Mouse (Mus musculus) heart, postnatal 0 days (tissue): ENCODE measurements around the gene Hax1.

Experiments
- CTCF ChIP-seq: IDR thresholded peaks from 2 replicates; pipeline ENCODE4 v1.5.1; 2016; ENCODE audit warnings: antibody characterized with exemption, control low read depth, low read depth
- EP300 ChIP-seq: IDR thresholded peaks from 2 replicates; pipeline ENCODE4 v1.6.1; 2016; ENCODE audit warnings: antibody characterized with exemption, low read depth

DNA sequence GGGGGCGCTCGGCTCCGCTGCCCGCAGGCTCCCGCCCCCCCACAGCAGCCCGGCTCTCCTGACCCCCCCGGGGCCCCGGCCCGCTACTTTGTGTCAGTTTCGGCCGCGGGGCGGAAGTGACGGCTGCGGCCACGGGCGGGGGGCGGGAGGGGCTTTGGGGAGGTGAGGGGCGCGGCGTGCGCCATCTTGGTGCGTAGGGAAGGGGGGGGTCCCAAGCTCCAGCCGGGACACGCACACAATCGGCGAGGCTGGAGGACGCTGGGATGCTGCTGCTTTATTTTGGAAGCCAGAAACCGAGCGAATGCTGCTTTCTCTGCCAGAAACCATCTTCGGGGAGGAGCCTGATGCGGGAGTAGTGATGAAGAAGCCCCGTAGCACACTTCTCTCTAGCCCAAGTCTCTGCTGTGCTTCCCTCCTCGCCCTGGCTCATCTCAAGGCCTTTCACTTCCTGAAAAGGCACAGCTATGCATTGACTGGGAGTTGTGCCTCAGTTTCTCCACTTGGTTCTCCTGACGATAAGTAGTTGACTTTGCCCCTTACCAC, 35.3 kb downstream of the Hax1 start, which contains the start of gene Atp8b2:
- TF ChIP-seq EP300 (no peak), CTCF (no peak)
